ENCODE assay signal across 1 mouse cellular context in genomic region chr2:152436983-152437860, GRCm38 (mm10).
A peak's percentile ranks its signal among the peaks of the same experiment; 100 is the strongest.
TF ChIP-seq lines count a peak whose summit lies in the region.

No protein-coding gene starts in this region.

TF ChIP-seq in CH12.LX, 34 proteins besides CTCF, POLR2A, EP300 and RAD21:
- TF ChIP-seq ELF1 (IDR thresholded peaks at IDR 0.05; ENCODE audit: low read depth, low read length) (no peak), USF2 (conservative IDR thresholded peaks at IDR 0.05; ENCODE audit: low read depth, low read length) (no peak), TBP (conservative IDR thresholded peaks at IDR 0.05; ENCODE audit: low read depth, low read length) (no peak), USF1 (IDR thresholded peaks at IDR 0.05; ENCODE audit: low read depth, low read length) (no peak), SMC3 (IDR thresholded peaks at IDR 0.05; ENCODE audit: low read depth, low read length) (peak; percentile 76), NELFE (IDR thresholded peaks at IDR 0.05; ENCODE audit: low read depth, low read length) (peak; percentile 18; the same call in 1 of the 2 replicates), MAZ (IDR thresholded peaks at IDR 0.05; ENCODE audit: low read depth, low read length) (peak; percentile 70)
